Comparison of ENCODE assay signal across 9 mouse cellular contexts in the genomic region with DNA sequence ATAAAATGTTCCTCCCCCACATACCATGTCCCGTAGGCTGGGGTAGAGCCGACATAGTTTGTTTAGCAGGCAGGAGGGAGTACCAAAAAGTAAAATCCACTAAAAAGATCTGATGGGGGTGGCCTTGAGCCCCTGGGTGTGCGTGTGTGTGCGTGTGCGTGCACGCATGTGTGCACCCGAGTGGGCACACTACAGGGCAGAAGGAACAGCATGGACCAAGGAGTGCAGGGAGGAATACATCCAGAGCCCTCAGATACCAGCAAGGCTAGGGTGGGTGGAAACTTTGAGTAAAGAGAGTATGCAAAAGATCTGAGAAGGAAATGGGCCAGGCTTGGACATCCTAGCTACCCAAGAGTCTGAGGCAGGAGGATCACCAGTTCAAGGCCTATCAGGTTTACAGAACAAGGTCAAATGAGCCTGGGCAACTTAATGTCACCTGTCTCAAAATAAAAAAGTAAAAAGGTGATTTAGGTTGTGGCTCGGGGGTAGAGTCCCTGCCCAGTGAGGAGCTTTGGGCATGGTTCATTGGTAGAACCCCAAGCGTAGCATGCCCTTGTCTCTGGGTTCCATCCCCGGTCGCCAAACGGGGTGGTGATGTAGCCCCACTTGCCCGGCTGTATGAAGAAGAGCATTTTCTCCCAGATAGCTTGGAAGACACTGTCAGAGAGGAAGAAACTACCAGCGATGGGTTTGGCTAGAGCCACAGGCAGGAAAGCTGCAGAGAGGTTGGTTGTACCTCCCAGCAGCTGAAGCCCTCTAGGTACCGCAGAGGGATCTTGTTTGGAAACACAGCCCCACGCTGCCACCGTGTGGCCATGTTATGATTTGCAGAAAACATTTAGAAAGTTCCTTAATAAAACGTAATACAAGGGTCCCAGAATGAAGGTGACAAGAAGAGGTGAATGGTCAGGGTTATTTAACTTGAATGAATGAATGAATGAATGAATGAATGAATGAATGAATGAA. TPM values are rescaled to one million over a fixed set of nuclear protein-coding genes. Genes with fewer than 3 reads are reported as not detected.
DNase-seq lines count a peak whose midpoint lies in the region; ATAC-seq and TF ChIP-seq lines count a peak whose summit lies in the region.
"Had no signal": no experiment of that assay in that cellular context is flagged by ENCODE, and none has a peak within 500 bp of the region (broad histone marks: within the 10 kb centered on the region; RNA-seq: fewer than 3 reads in every experiment).

No protein-coding gene starts in this region.

- H3K9me3 ChIP-seq in limb, embryonic 13.5 days = no peaks in the 10 kb centered on the region

- peak; percentile 84 for TF ChIP-seq CTCF in cerebellum, adult 2 months (IDR thresholded peaks at IDR 0.05; ENCODE audit: borderline replicate concordance, insufficient read depth, low read depth, low read length)

- H3K4me3 ChIP-seq in cerebellum, adult 2 months (replicated peaks; ENCODE audit: insufficient read depth, low read depth, low read length) = no peak overlapping the region
- H3K4me3 ChIP-seq in limb, embryonic 13.5 days = no peak overlapping the region
- H3K4me3 ChIP-seq: erythroblast, embryonic 14.5 days had no signal

- H3K36me3 ChIP-seq in limb, embryonic 13.5 days = no peaks in the 10 kb centered on the region

- peak; percentile 50 to 51 for DNase-seq in urinary bladder, adult 18-20 months (ENCODE audit: low spot score in 2 of 2)
- DNase-seq in urinary bladder, postnatal 10 days (ENCODE audit: low spot score) = no peak
- peak; percentile 78 to 83 for DNase-seq in cerebellum, adult 2 months
- peak; percentile 89 for DNase-seq in forelimb bud, embryonic 11.5 days (ENCODE audit: low read depth, low spot score)
- DNase-seq in kidney, adult 18-20 months = peak; percentile 86
- peak; percentile 24 to 55 for DNase-seq in monocyte, adult 2 months (ENCODE audit: low read depth in 1 of 2, low spot score in 2 of 2)
- DNase-seq in spleen, postnatal 4 days (ENCODE audit: low spot score in 2 of 2) = peak; percentile 80 to 89

- ATAC-seq in limb, embryonic 13.5 days (ENCODE audit: low FRiP score, low read depth) = peak; percentile 48

- H3K27ac ChIP-seq in cerebellum, adult 2 months (ENCODE audit: insufficient read depth, low read length) = no peak overlapping the region
- no peak overlapping the region for H3K27ac ChIP-seq in limb, embryonic 13.5 days

- no peaks in the 10 kb centered on the region for H3K27me3 ChIP-seq in cerebellum, adult 2 months (ENCODE audit: control insufficient read depth, insufficient read depth, low read length)
- no peaks in the 10 kb centered on the region; the same call in 1 of the 2 replicates for H3K27me3 ChIP-seq in limb, embryonic 13.5 days

- H3K4me1 ChIP-seq in cerebellum, adult 2 months (ENCODE audit: control insufficient read depth, insufficient read depth, low read length) = no peaks in the 10 kb centered on the region
- no peaks in the 10 kb centered on the region for H3K4me1 ChIP-seq in limb, embryonic 13.5 days

- 52% methylated on average over 18 of the region's 18 CpGs for WGBS in cerebellum, adult 2 months
- 54% methylated on average over 18 of the region's 18 CpGs for WGBS in limb, embryonic 13.5 days

- no peak for TF ChIP-seq POLR2A in cerebellum, adult 2 months (IDR thresholded peaks at IDR 0.05; ENCODE audit: borderline replicate concordance, insufficient read depth, low read length)

- no peak overlapping the region for H3K4me2 ChIP-seq in limb, embryonic 13.5 days (replicated peaks)

- peak overlapping the region; percentile 6; the same call in 1 of the 2 replicates for H3K9ac ChIP-seq in limb, embryonic 13.5 days

RNA-seq across cellular contexts. Expression of a gene that starts 7.0 kb away (rescaled TPM):
- polyA plus RNA-seq in cerebellum, adult 2 months (2012; rRNA removed) = 106 and 109 TPM in 2 replicates
- 70.5 and 72.4 TPM in 2 replicates for polyA plus RNA-seq in limb, embryonic 13.5 days (2015; fragmentation: Nextera tagmentation; extraction: Ambion mirVana)

RNA-seq across cellular contexts. Expression of a gene that starts 11.5 kb away (rescaled TPM):
- 0.26 and 0.43 TPM in 2 replicates for polyA plus RNA-seq in cerebellum, adult 2 months (2012; rRNA removed)
- 1.0 and 1.3 TPM in 2 replicates for polyA plus RNA-seq in limb, embryonic 13.5 days (2015; fragmentation: Nextera tagmentation; extraction: Ambion mirVana)

RNA-seq across cellular contexts. Expression of a gene that starts 12.1 kb away (rescaled TPM):
- 21.6 and 25.1 TPM in 2 replicates for polyA plus RNA-seq in cerebellum, adult 2 months (2012; rRNA removed)
- polyA plus RNA-seq in limb, embryonic 13.5 days (2015; fragmentation: Nextera tagmentation; extraction: Ambion mirVana) = 101 and 105 TPM in 2 replicates

RNA-seq across cellular contexts. Expression of a gene that starts 28.8 kb away (rescaled TPM):
- 0.16 and 0.19 TPM in 2 replicates for polyA plus RNA-seq in cerebellum, adult 2 months (2012; rRNA removed)
- 0.19 and 0.25 TPM in 2 replicates for polyA plus RNA-seq in limb, embryonic 13.5 days (2015; fragmentation: Nextera tagmentation; extraction: Ambion mirVana)

RNA-seq across cellular contexts. Expression of a gene that starts 29.7 kb away (rescaled TPM):
- 368 and 423 TPM in 2 replicates for polyA plus RNA-seq in cerebellum, adult 2 months (2012; rRNA removed)
- polyA plus RNA-seq in limb, embryonic 13.5 days (2015; fragmentation: Nextera tagmentation; extraction: Ambion mirVana) = 0.43 and 0.51 TPM in 2 replicates
